Mouse (Mus musculus): Measurements from ENCODE around the gene Sh3gl1. TPM values are rescaled to one million over a fixed set of nuclear protein-coding genes. Genes with fewer than 3 reads are reported as not detected.

The Sh3gl1 gene
- total and polyA plus RNA-seq, 2 experiments, result 8.8 to 40.0 TPM

DNA sequence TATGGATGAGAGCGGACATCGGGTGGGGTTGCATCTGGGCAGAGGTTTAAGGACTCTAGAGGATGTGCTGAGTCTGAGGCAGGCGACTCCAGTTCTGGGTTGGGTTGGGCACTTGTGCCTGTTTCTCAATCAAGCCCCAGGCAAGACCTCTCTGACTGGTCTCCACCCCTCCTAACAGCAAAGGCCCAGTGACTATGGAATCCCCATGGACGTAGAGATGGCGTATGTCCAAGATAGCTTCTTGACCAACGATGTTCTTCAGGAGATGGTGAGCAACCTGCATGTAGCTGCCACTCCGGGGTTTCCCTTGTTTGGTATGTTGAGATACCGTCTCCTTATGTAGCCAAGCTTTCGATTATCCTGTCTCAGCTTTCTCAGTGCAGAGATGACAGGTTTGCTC, 21.1 kb downstream of the Sh3gl1 start:
- Histone ChIP-seq H3K36me3 (ENCODE audit: control insufficient read depth, insufficient read depth, low read length) (peaks cover 4% of the 10 kb centered on the region; the same call in 1 of the 2 replicates), H3K9ac (ENCODE audit: low read depth, low read length) (no peak overlapping the region), H3K27ac (replicated peaks; ENCODE audit: insufficient read depth, low read depth, low read length) (no peak overlapping the region), H3K4me1 (ENCODE audit: control insufficient read depth, insufficient read depth, low read length) (peaks cover 5% of the 10 kb centered on the region), H3K79me2 (ENCODE audit: control insufficient read depth, insufficient read depth, low read length) (no peaks in the 10 kb centered on the region; the same call in 1 of the 2 replicates), H3K27me3 (ENCODE audit: control insufficient read depth, insufficient read depth, low read length) (no peaks in the 10 kb centered on the region), H3K4me3 (ENCODE audit: insufficient read depth, low read depth, low read length) (no peak overlapping the region)
- no peak for TF ChIP-seq CTCF (IDR thresholded peaks at IDR 0.05; ENCODE audit: low read depth, low read length)
- 91% methylated on average over 9 of the region's 9 CpGs for WGBS
- no peak for DNase-seq (ENCODE audit: extremely low read depth, low read depth, low spot score)

DNA sequence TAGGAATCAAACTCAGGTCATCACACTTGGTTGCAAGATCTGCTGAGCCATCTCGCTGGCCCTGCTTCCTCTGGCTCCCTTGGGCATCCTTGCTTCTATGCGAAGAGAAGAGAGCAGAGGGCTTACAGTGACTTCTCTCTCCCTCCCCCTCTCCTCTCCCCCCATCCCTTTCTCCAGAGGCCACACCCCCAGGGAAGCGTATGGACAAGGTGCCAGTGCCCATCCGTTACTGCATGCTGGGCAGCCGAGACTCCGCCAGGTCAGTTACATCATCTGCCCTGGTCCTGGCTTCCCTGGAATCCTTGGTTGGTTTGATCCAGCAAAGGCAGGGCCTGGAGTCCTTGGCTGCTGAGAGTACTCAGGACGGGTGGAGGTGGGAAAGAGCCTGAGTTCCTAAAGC, 25.0 kb downstream of the Sh3gl1 start:
- Histone ChIP-seq H3K27me3 (ENCODE audit: control insufficient read depth, insufficient read depth, low read length) (no peaks in the 10 kb centered on the region), H3K4me1 (ENCODE audit: control insufficient read depth, insufficient read depth, low read length) (peaks cover 20% of the 10 kb centered on the region), H3K27ac (replicated peaks; ENCODE audit: insufficient read depth, low read depth, low read length) (no peak overlapping the region), H3K36me3 (ENCODE audit: control insufficient read depth, insufficient read depth, low read length) (peaks cover 4% of the 10 kb centered on the region; the same call in 1 of the 2 replicates), H3K79me2 (ENCODE audit: control insufficient read depth, insufficient read depth, low read length) (no peaks in the 10 kb centered on the region; the same call in 1 of the 2 replicates), H3K4me3 (ENCODE audit: insufficient read depth, low read depth, low read length) (no peak overlapping the region), H3K9ac (ENCODE audit: low read depth, low read length) (no peak overlapping the region)
- no peak for DNase-seq (ENCODE audit: extremely low read depth, low read depth, low spot score)
- 69% methylated on average over 7 of the region's 7 CpGs for WGBS
- no peak for TF ChIP-seq CTCF (IDR thresholded peaks at IDR 0.05; ENCODE audit: low read depth, low read length)
- TF ChIP-seq POLR2A (IDR thresholded peaks at IDR 0.05; ENCODE audit: extremely low read depth, insufficient read depth, low read length), result no peak

- WGBS, result 3% methylated on average over 9 of the region's 9 CpGs
Observed at GRCm38 (mm10) chr17:56010681-56011080, 25.8 kb downstream of the Sh3gl1 start.

GRCm38 (mm10) chr17:56010255-56010654, 26.2 kb downstream of the Sh3gl1 start:
- Histone ChIP-seq H3K36me3 (ENCODE audit: control insufficient read depth, insufficient read depth, low read length) (peaks cover under 1% of the 10 kb centered on the region; the same call in 1 of the 2 replicates), H3K4me3 (ENCODE audit: insufficient read depth, low read depth, low read length) (peak overlapping the region; percentile 14), H3K9ac (ENCODE audit: low read depth, low read length) (peak overlapping the region; percentile 41)

More at GRCm38 (mm10) chr17:56010681-56011080, 25.8 kb downstream of the Sh3gl1 start:
- Histone ChIP-seq H3K79me2 (ENCODE audit: control insufficient read depth, insufficient read depth, low read length) (no peaks in the 10 kb centered on the region; the same call in 1 of the 2 replicates), H3K27me3 (ENCODE audit: control insufficient read depth, insufficient read depth, low read length) (no peaks in the 10 kb centered on the region), H3K4me3 (ENCODE audit: insufficient read depth, low read depth, low read length) (peak overlapping the region; percentile 14), H3K9ac (ENCODE audit: low read depth, low read length) (peak overlapping the region; percentile 41), H3K27ac (replicated peaks; ENCODE audit: insufficient read depth, low read depth, low read length) (no peak overlapping the region), H3K36me3 (ENCODE audit: control insufficient read depth, insufficient read depth, low read length) (peaks cover 2% of the 10 kb centered on the region; the same call in 1 of the 2 replicates), H3K4me1 (ENCODE audit: control insufficient read depth, insufficient read depth, low read length) (peaks cover 20% of the 10 kb centered on the region)
- TF ChIP-seq POLR2A (IDR thresholded peaks at IDR 0.05; ENCODE audit: extremely low read depth, insufficient read depth, low read length), result no peak
- TF ChIP-seq CTCF (IDR thresholded peaks at IDR 0.05; ENCODE audit: low read depth, low read length), result peak; percentile 99
- peak; percentile 50 for DNase-seq (ENCODE audit: extremely low read depth, low read depth, low spot score)

GRCm38 (mm10) chr17:56009962-56010240, 26.5 kb downstream of the Sh3gl1 start:
- no peak for TF ChIP-seq POLR2A (IDR thresholded peaks at IDR 0.05; ENCODE audit: extremely low read depth, insufficient read depth, low read length)
- TF ChIP-seq CTCF (IDR thresholded peaks at IDR 0.05; ENCODE audit: low read depth, low read length), result no peak
- 65% methylated on average over 2 of the region's 2 CpGs for WGBS
- H3K4me3 ChIP-seq (ENCODE audit: insufficient read depth, low read depth, low read length), result peak overlapping the region; percentile 80; the same call in 1 of the 2 replicates
- no peaks in the 10 kb centered on the region for H3K27me3 ChIP-seq (ENCODE audit: control insufficient read depth, insufficient read depth, low read length)
- no peak for DNase-seq (ENCODE audit: extremely low read depth, low read depth, low spot score)
- H3K79me2 ChIP-seq (ENCODE audit: control insufficient read depth, insufficient read depth, low read length), result no peaks in the 10 kb centered on the region; the same call in 1 of the 2 replicates
- H3K36me3 ChIP-seq (ENCODE audit: control insufficient read depth, insufficient read depth, low read length), result no peaks in the 10 kb centered on the region; the same call in 1 of the 2 replicates
- 0 out of 2 replicates have a peak overlapping the region, but pooled peaks have one; percentile 20 for H3K27ac ChIP-seq (replicated peaks; ENCODE audit: insufficient read depth, low read depth, low read length)
- peaks cover 20% of the 10 kb centered on the region for H3K4me1 ChIP-seq (ENCODE audit: control insufficient read depth, insufficient read depth, low read length)
- H3K9ac ChIP-seq (ENCODE audit: low read depth, low read length), result peak overlapping the region; percentile 27

More at GRCm38 (mm10) chr17:56010255-56010654, 26.2 kb downstream of the Sh3gl1 start:
- WGBS, result 39% methylated on average over 14 of the region's 14 CpGs
- DNase-seq (ENCODE audit: extremely low read depth, low read depth, low spot score), result peak; percentile 62
- H3K79me2 ChIP-seq (ENCODE audit: control insufficient read depth, insufficient read depth, low read length), result no peaks in the 10 kb centered on the region; the same call in 1 of the 2 replicates
- 0 out of 2 replicates have a peak overlapping the region, but pooled peaks have one; percentile 20 for H3K27ac ChIP-seq (replicated peaks; ENCODE audit: insufficient read depth, low read depth, low read length)
- no peaks in the 10 kb centered on the region for H3K27me3 ChIP-seq (ENCODE audit: control insufficient read depth, insufficient read depth, low read length)
- peaks cover 20% of the 10 kb centered on the region for H3K4me1 ChIP-seq (ENCODE audit: control insufficient read depth, insufficient read depth, low read length)
- no peak for TF ChIP-seq POLR2A (IDR thresholded peaks at IDR 0.05; ENCODE audit: extremely low read depth, insufficient read depth, low read length)
- no peak for TF ChIP-seq CTCF (IDR thresholded peaks at IDR 0.05; ENCODE audit: low read depth, low read length)
